Mouse (Mus musculus) testis, adult 2 months (tissue): ENCODE data around the gene Slc51a.

Experiments used
- CTCF ChIP-seq: fragments of 200-500 bp; IDR thresholded peaks from 2 replicates; pipeline ENCODE4 v1.5.1; 2012; ENCODE audit warnings: low read depth, mild to moderate bottlenecking, inconsistent platforms, low read length, moderate library complexity; ENCODE audit not compliant: control insufficient read depth, insufficient read depth, insufficient replicate concordance
- POLR2A ChIP-seq: fragments of 200-500 bp; IDR thresholded peaks from 2 replicates; pipeline ENCODE4 v1.6.1; 2012; ENCODE audit warnings: low read depth, mild to moderate bottlenecking, inconsistent platforms, low read length, moderate library complexity; ENCODE audit not compliant: control insufficient read depth

DNA sequence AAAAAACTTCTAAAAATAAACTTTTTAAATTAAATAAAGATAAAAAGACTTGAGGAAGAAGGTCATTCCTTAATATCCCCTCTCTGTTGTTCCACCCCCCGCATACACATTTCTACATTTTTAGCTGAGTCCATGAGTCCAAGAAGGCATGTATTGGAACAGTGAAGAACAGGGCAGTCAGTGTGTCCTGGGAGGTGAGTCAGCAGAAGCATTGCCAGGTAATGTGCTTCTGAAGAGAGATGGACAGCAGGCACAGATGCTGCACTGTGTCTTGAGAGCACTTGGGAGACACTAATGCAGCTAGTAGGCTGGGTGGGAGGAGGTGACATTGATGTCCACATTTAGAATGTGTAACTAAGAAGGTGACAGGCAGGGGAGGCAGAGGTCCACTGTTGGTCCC, 50.4 kb downstream of the Slc51a start:
- TF ChIP-seq CTCF, result no peak
- TF ChIP-seq POLR2A, result no peak
